23 mouse cellular contexts compared by ENCODE assay signal in the genomic region with DNA sequence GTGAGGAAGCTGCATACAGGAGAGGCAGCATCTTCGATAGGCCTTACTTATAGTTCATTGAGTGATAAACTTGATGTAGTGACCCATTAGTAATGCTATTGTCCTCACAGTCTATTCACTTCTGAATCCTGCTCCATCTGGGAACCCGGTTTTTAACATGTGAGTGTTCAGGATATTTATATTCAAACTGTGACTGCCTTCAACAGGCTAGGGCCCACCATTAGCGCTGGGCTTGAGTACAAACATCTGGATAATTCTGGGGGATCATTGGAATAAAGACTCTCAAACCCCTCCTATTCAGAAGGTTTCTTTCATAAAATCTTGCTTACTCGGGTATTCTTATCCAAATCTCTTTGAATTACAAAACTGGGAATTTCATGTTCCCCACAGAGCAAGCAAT.
DNase-seq lines count a peak whose midpoint lies in the region; ATAC-seq lines count a peak whose summit lies in the region.
"Had no signal": no experiment of that assay in that cellular context is flagged by ENCODE, and none has a peak within 500 bp of the region (broad histone marks: within the 10 kb centered on the region; RNA-seq: fewer than 3 reads in every experiment).

No protein-coding gene starts in this region.

- no peak overlapping the region for H3K9ac ChIP-seq in forebrain, embryonic 11.5 days (ENCODE audit: low read length)
- no peak overlapping the region for H3K9ac ChIP-seq in lung, embryonic 16.5 days (ENCODE audit: low read length)
- no peak overlapping the region for H3K9ac ChIP-seq in heart, embryonic 11.5 days (ENCODE audit: low read depth, low read length)
- H3K9ac ChIP-seq: embryonic facial prominence, embryonic 15.5 days; forebrain, embryonic 12.5 days; heart, embryonic 12.5 days; hindbrain, embryonic 15.5 days had no signal

- no peak overlapping the region for H3K4me3 ChIP-seq in forebrain, embryonic 11.5 days (ENCODE audit: low read depth, low read length)
- no peak overlapping the region for H3K4me3 ChIP-seq in forebrain, embryonic 10.5 days
- no peak overlapping the region for H3K4me3 ChIP-seq in lung, embryonic 16.5 days (ENCODE audit: low read length)
- no peak overlapping the region for H3K4me3 ChIP-seq in heart, embryonic 11.5 days (ENCODE audit: low read depth, low read length)
- H3K4me3 ChIP-seq: embryonic facial prominence, embryonic 15.5 days; erythroblast, embryonic 14.5 days; forebrain, embryonic 12.5 days; heart, adult 2 months; heart, embryonic 12.5 days; hindbrain, embryonic 10.5 days; hindbrain, embryonic 15.5 days had no signal

- no peak overlapping the region for H3K4me2 ChIP-seq in forebrain, embryonic 11.5 days (ENCODE audit: low read depth, low read length, severe bottlenecking)
- no peak overlapping the region for H3K4me2 ChIP-seq in lung, embryonic 16.5 days (ENCODE audit: low read depth, low read length)
- no peak overlapping the region for H3K4me2 ChIP-seq in heart, embryonic 11.5 days
- H3K4me2 ChIP-seq: embryonic facial prominence, embryonic 15.5 days; forebrain, embryonic 12.5 days; heart, embryonic 12.5 days; hindbrain, embryonic 15.5 days had no signal

- no peak overlapping the region for H3K27ac ChIP-seq in forebrain, embryonic 11.5 days (ENCODE audit: low read depth, low read length)
- H3K27ac ChIP-seq in forebrain, embryonic 10.5 days = no peak overlapping the region
- H3K27ac ChIP-seq in lung, embryonic 16.5 days (ENCODE audit: low read length) = no peak overlapping the region
- H3K27ac ChIP-seq in heart, embryonic 11.5 days (ENCODE audit: low read depth, low read length) = no peak overlapping the region
- H3K27ac ChIP-seq: embryonic facial prominence, embryonic 15.5 days; forebrain, embryonic 12.5 days; heart, adult 2 months; hindbrain, embryonic 10.5 days; hindbrain, embryonic 15.5 days had no signal

- no peak for DNase-seq in forebrain, embryonic 11.5 days (ENCODE audit: low spot score)
- no peak for DNase-seq in forebrain, embryonic 10.5 days (ENCODE audit: extremely low spot score, low spot score)
- DNase-seq in lung, postnatal 14 days = no peak
- DNase-seq in Muller cell, postnatal 12 days (ENCODE audit: inconsistent ontology term) = peak; percentile 16
- peak; percentile 9 for DNase-seq in embryo, embryonic 9.5 days (ENCODE audit: extremely low spot score)
- no peak for DNase-seq in thymus, adult 18-20 months
- DNase-seq: adrenal gland, postnatal 10 days; B cell, adult 2 months; cerebellum, adult 11 months; cerebellum, adult 8-10 months; gastrocnemius, postnatal 14 days; heart, adult 2 months had no signal

- WGBS in forebrain, embryonic 11.5 days = 40% methylated on average over 4 of the region's 4 CpGs
- 44% methylated on average over 4 of the region's 4 CpGs for WGBS in forebrain, embryonic 10.5 days
- 68% methylated on average over 4 of the region's 4 CpGs for WGBS in lung, embryonic 16.5 days
- 80% methylated on average over 4 of the region's 4 CpGs for WGBS in heart, embryonic 11.5 days (ENCODE audit: insufficient replicate concordance)

- ATAC-seq in forebrain, embryonic 11.5 days (replicated peaks; ENCODE audit: low FRiP score) = peak; percentile 49; the same call in 1 of the 2 replicates
- ATAC-seq in lung, embryonic 16.5 days (ENCODE audit: low read depth) = peak; percentile 61
- no peak for ATAC-seq in heart, embryonic 11.5 days (replicated peaks; ENCODE audit: insufficient number of reproducible peaks, low FRiP score, low TSS enrichment)
- ATAC-seq: CD4-positive, CD25-positive, alpha-beta regulatory T cell, adult 4 months; forebrain, embryonic 16.5 days had no signal

- H3K36me3 ChIP-seq in forebrain, embryonic 11.5 days (ENCODE audit: control insufficient read depth, insufficient read depth, low read length) = no peaks in the 10 kb centered on the region
- no peaks in the 10 kb centered on the region for H3K36me3 ChIP-seq in forebrain, embryonic 10.5 days (replicated peaks)
- H3K36me3 ChIP-seq in lung, embryonic 16.5 days (ENCODE audit: control insufficient read depth, insufficient read depth, low read length) = no peaks in the 10 kb centered on the region
- no peaks in the 10 kb centered on the region for H3K36me3 ChIP-seq in heart, embryonic 11.5 days (ENCODE audit: control insufficient read depth, insufficient read depth, low read length)
- H3K36me3 ChIP-seq: embryonic facial prominence, embryonic 15.5 days; forebrain, embryonic 12.5 days; G1E; heart, embryonic 12.5 days; hindbrain, embryonic 10.5 days; hindbrain, embryonic 15.5 days had no signal

- H3K27me3 ChIP-seq in forebrain, embryonic 11.5 days (ENCODE audit: control insufficient read depth, insufficient read depth, low read length) = no peaks in the 10 kb centered on the region
- no peaks in the 10 kb centered on the region for H3K27me3 ChIP-seq in forebrain, embryonic 10.5 days (ENCODE audit: poor library complexity, severe bottlenecking)
- H3K27me3 ChIP-seq in lung, embryonic 16.5 days (ENCODE audit: control insufficient read depth, insufficient read depth, low read depth, low read length) = no peaks in the 10 kb centered on the region
- no peaks in the 10 kb centered on the region for H3K27me3 ChIP-seq in heart, embryonic 11.5 days (ENCODE audit: control insufficient read depth, insufficient read depth, low read length)
- H3K27me3 ChIP-seq: embryonic facial prominence, embryonic 15.5 days; forebrain, embryonic 12.5 days; heart, embryonic 12.5 days; hindbrain, embryonic 15.5 days had no signal

- no peaks in the 10 kb centered on the region for H3K9me3 ChIP-seq in forebrain, embryonic 11.5 days (ENCODE audit: control insufficient read depth, low read length)
- no peaks in the 10 kb centered on the region for H3K9me3 ChIP-seq in forebrain, embryonic 10.5 days
- no peaks in the 10 kb centered on the region for H3K9me3 ChIP-seq in lung, embryonic 16.5 days (ENCODE audit: control insufficient read depth, low read length)
- H3K9me3 ChIP-seq in heart, embryonic 11.5 days (replicated peaks; ENCODE audit: control insufficient read depth, low read length) = no peaks in the 10 kb centered on the region
- H3K9me3 ChIP-seq: embryonic facial prominence, embryonic 15.5 days; forebrain, embryonic 12.5 days; G1E; heart, embryonic 12.5 days; hindbrain, embryonic 10.5 days; hindbrain, embryonic 15.5 days had no signal

- no peaks in the 10 kb centered on the region for H3K4me1 ChIP-seq in forebrain, embryonic 11.5 days (replicated peaks; ENCODE audit: control insufficient read depth, insufficient read depth, low read length)
- peaks cover 14% of the 10 kb centered on the region for H3K4me1 ChIP-seq in forebrain, embryonic 10.5 days
- H3K4me1 ChIP-seq in lung, embryonic 16.5 days (replicated peaks; ENCODE audit: control insufficient read depth, insufficient read depth, low read length) = no peaks in the 10 kb centered on the region
- no peaks in the 10 kb centered on the region for H3K4me1 ChIP-seq in heart, embryonic 11.5 days (ENCODE audit: control insufficient read depth, insufficient read depth, low read length)
- H3K4me1 ChIP-seq: embryonic facial prominence, embryonic 15.5 days; forebrain, embryonic 12.5 days; heart, embryonic 12.5 days; hindbrain, embryonic 15.5 days had no signal

Comparison
In these comparisons a context has a peak if more than half of its experiments do, and no peak if none do; other contexts are left out.
1. DNase-seq: peak in Muller cell, postnatal 12 days (single experiment) and embryo, embryonic 9.5 days (single experiment); none in forebrain, embryonic 11.5 days (single experiment), forebrain, embryonic 10.5 days (single experiment), lung, postnatal 14 days (single experiment) and thymus, adult 18-20 months (0 of 2).